Mouse (Mus musculus) heart, adult 2 months (tissue): ENCODE data around the gene Col13a1.

Experiments used
- CTCF ChIP-seq: fragments of 200-600 bp; IDR thresholded peaks from 2 replicates; pipeline ENCODE4 v1.8.1; 2022; ENCODE audit warnings: antibody characterized with exemption, mild to moderate bottlenecking, moderate library complexity
- POLR2A ChIP-seq: fragments of 200-500 bp; IDR thresholded peaks from 2 replicates; pipeline ENCODE4 v1.6.1; 2011; ENCODE audit warnings: mild to moderate bottlenecking, low read depth, low read length, control low read depth; ENCODE audit not compliant: insufficient read depth

- TF ChIP-seq CTCF (no peak), POLR2A (no peak)
These were observed 99.5 kb downstream of the Col13a1 start for GRCm38 (mm10) chr10:61879427-61879826.
